Mouse (Mus musculus): ENCODE data around the gene Wnt10a.
A peak's percentile ranks its signal among the peaks of the same experiment; 100 is the strongest.

The Wnt10a gene

GRCm38 (mm10) chr1:74791249-74791648 is at the start of gene Wnt10a:
Gene Wnt10a, plus strand, starts transcription at chr1:74791516.
- no peak for DNase-seq (ENCODE audit: low read depth, low spot score)

DNA sequence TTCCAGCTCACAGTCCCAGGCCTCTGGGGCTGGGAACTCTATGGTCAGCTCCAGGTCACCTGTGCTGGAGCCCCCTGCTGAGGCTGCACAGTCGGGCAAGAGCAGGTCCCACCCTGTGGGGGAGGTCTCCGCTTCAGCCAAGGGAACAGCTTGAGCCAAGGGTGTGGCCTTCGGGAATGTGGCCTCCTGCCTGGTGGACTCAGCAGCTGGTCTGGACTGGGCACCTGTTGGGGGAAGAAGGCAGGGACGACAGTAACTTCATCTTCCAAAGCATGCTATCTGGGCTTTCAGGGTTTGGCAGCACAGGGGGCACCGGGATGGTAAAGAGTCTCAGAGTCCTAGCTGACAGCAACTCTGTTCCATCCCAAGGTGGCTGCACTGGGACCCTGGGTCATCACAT is 44.0 kb upstream of the Wnt10a start:
- DNase-seq (ENCODE audit: low read depth, low spot score), result no peak

- DNase-seq (ENCODE audit: low read depth, low spot score), result no peak
These were observed 42.6 kb upstream of the Wnt10a start, which contains the start of gene Prkag3 for GRCm38 (mm10) chr1:74748643-74749271. Gene Prkag3, minus strand, starts transcription at chr1:74749221.

DNA sequence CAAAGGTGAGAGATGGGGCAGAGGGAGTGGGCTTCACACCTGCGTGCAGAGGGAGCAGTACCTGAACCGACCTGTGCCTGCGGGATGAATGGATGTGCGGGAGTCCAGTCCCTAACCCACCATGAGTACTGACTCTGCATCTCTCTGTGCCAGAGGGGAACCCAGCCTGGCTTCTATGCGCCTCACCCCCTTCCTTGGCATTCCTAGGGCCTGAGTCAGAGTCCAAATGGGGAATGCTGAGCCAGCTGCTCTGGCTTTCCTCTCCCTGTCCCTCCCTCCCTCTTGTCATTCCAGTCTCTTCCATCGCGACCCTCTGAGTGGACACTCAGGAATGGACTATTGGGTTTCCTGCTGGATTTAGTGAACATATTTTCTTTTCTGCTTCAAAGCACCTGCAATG is 42.0 kb upstream of the Wnt10a start:
- DNase-seq (ENCODE audit: low read depth, low spot score), result no peak

DNA sequence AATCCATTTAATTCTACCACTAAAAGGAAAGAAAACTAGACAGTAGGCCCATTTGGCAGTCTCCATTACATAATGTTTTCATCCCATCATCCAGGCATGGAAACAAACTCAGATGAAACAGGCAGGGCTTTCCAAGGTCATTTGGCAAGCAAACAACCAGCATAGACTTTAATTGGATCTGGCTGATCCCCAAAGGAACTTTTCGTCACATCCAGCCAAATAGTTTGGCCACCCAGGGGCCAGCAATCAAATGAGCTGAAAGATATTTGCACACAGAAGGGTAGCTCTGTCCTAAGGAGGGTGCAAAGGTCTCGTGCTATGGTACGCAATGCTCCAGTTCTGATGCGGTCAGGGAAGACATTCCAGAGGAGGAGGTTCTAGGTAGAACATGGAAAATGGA is 40.6 kb upstream of the Wnt10a start:
- no peak for DNase-seq (ENCODE audit: low read depth, low spot score)

- no peak for DNase-seq (ENCODE audit: low read depth, low spot score)
These were observed 39.2 kb upstream of the Wnt10a start for GRCm38 (mm10) chr1:74752150-74752549.

GRCm38 (mm10) chr1:74752833-74753232 is 38.5 kb upstream of the Wnt10a start:
- DNase-seq (ENCODE audit: low read depth, low spot score), result no peak

DNA sequence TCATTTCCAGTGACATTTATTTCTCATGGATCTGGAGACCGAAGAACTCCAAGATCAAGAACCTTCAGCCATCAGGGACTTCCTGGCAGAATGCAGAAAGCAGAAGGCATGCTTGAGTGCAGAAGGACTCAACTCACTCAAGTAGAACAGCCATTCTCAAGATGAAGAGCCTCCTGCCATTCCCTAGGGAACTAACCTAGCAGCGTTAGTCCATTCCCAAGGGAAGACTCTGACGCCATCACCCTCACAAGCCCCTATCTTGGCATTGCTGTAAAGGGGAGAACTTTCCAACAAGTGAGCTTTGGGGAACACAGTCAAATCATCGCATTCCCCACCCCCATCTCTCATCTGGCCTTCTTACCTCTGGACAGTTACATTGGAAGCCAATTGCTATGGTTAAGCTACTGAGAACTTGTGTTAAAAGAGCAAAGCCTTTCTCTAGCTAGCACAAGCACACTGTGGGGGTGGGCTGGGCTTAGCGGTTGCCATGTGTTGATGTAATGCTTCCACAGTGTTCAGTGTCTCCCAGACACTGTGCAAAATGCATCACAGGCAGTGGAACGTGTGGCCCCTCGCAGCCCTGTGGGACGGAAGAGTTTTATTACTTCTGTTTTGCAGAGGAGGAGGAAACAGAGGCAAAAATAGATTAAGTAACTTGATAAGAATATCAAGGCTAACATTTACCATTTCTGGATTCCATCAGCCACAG is 37.9 kb upstream of the Wnt10a start:
- DNase-seq (ENCODE audit: low read depth, low spot score), result no peak

DNA sequence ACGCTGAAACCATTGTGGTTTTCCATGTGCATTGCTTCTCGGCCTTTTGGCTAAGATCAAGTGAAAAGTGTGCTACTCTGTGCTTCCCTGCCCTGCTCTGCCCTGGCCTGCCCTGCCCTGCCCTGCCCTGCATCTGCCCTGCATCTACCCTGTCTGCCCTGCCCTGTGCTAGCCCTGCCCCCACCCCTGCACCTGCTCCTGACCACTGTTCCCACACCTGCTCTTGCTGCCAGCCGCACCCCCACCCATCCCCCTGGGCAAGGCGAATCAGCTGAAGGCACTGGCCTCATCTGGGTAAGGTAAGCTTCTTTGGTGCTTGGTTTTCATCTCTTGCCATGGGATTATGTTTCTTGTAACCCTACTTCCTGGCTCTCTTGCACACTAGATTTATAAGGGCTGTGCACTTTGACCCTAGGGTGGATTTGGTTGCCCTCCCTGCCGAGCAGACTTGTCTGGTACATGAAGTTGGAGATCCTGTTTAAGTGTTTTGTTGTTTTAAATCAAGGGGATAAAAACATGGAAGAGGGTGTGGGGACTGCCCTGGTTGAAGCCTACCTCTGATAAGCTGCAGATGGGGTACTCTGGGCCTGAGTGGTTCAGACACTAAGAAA is 37.0 kb upstream of the Wnt10a start:
- DNase-seq (ENCODE audit: low read depth, low spot score), result no peak

GRCm38 (mm10) chr1:74759773-74760172 is 31.5 kb upstream of the Wnt10a start:
- no peak for DNase-seq (ENCODE audit: low read depth, low spot score)

- no peak for DNase-seq (ENCODE audit: low read depth, low spot score)
These were observed 28.2 kb upstream of the Wnt10a start for GRCm38 (mm10) chr1:74763081-74763480.

- DNase-seq (ENCODE audit: low read depth, low spot score), result no peak
These were observed 20.4 kb upstream of the Wnt10a start for GRCm38 (mm10) chr1:74770727-74771466.

DNA sequence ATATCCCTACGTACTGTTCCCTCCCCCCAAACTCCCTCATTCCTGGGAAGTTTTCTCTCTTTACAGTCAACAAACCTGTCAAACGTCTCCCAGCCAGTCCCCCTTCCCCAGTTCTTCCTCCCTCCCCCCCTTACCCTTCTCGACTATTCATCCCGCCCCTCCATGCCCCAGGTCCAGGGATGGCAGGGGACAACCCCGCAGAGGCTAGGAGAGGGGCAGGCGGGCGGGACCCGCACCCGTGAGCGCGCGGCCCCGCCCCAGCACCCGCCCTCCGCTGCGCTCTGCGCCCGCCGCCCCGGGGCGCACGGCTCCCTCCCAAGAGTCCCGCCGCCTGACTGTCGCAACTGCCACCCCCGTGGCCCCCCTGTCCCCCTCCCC is 19.9 kb upstream of the Wnt10a start:
- no peak for DNase-seq (ENCODE audit: low read depth, low spot score)

- DNase-seq (ENCODE audit: low read depth, low spot score), result no peak
These were observed 19.6 kb upstream of the Wnt10a start, which contains the start of gene Wnt6 for GRCm38 (mm10) chr1:74771845-74771930. Gene Wnt6, plus strand, starts transcription at chr1:74771892.

DNA sequence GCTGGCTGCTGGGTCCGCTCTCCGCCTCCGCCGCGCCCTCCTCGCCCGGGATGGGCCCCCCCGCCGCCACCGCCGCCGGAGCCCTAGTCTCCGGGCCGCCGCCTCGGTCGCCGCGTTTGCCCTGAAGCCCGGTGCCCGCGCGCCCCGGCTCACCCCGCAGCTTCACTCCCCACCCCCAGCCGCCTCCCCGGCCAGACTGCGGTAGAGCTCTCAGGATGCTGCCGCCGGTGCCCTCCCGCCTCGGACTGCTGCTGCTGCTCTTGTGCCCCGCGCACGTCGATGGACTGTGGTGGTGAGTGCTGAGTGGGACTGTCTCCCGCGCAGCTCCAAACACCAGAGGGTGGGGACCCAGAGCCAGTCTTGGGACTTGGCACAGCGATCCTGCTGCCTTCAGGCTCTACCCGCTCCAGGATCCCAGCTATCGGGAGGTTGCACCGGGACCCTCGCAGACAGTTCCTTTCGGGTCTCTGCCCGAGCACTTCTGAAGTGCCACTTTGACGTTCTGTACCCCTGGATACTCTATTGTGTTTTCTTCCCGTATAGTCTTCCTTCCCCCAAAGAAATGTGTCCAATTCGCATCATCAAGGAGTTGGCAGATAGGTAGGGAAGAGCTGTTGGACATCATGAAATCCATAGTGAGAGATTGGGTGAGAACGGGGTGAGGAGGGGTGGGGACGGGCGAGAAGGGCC is 19.2 kb upstream of the Wnt10a start:
- DNase-seq (ENCODE audit: low read depth, low spot score), result no peak

GRCm38 (mm10) chr1:74773136-74773535 is 18.2 kb upstream of the Wnt10a start:
- peak; percentile 59 for DNase-seq (ENCODE audit: low read depth, low spot score)

GRCm38 (mm10) chr1:74774062-74774461 is 17.3 kb upstream of the Wnt10a start:
- no peak for DNase-seq (ENCODE audit: low read depth, low spot score)

GRCm38 (mm10) chr1:74775816-74776215 is 15.5 kb upstream of the Wnt10a start:
- DNase-seq (ENCODE audit: low read depth, low spot score), result no peak

GRCm38 (mm10) chr1:74778934-74779486 is 12.3 kb upstream of the Wnt10a start:
- DNase-seq (ENCODE audit: low read depth, low spot score), result no peak

DNA sequence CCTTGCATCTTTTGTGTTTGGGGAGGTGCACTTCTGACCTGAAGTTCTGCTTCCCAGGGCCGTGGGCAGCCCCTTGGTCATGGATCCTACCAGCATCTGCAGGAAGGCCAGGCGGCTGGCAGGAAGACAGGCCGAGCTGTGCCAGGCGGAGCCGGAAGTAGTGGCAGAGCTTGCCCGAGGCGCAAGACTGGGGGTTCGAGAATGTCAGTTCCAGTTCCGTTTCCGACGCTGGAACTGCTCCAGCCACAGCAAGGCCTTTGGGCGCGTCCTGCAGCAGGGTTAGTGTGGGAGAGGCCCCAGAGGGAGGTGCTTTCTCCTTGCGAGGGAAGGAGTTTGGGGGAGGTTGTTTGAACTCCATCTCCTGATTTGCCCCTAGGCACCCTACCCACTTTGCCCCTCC is 9.3 kb upstream of the Wnt10a start:
- DNase-seq (ENCODE audit: low read depth, low spot score), result no peak

- DNase-seq (ENCODE audit: low read depth, low spot score), result no peak
These were observed 7.8 kb upstream of the Wnt10a start for GRCm38 (mm10) chr1:74783554-74783953.
